Mouse (Mus musculus): ENCODE results near the gene Nmnat1. TPM values are rescaled to one million over a fixed set of nuclear protein-coding genes. Genes with fewer than 3 reads are reported as not detected.
A peak's percentile ranks its signal among the peaks of the same experiment; 100 is the strongest.
"Not testable (repeated sequence)": the region's sequence is repeated elsewhere in the genome, so short reads cannot be mapped to it uniquely, and the experiment has no call there.

Gene Nmnat1
- polyA plus RNA-seq, 1 experiment from 2014 or later: 12.1 TPM

DNA sequence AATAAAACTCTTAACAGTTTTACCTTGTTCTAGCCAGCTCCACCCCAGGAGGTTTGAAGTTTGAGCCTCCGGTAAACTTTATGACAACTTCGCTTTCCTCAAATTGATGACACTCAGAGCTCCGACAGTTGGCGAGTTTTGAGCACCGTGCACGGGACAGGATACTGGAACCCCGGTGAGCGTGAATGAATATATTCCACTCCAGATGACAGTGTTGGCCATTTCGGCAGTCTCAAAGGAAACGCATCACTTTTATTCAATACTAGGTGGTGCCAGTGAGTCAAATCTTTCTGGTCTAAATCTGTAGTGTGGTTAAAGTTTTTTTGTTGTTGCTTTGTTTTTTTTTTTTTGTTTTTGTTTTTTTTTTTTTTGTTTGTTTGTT lies 814 bp upstream of the Nmnat1 start:
- Histone ChIP-seq H3K27me3 (no peaks in the 10 kb centered on the region), H3K9ac (peak overlapping the region; percentile 77), H3K4me2 (replicated peaks) (peak overlapping the region; percentile 82), H3K27ac (peak overlapping the region; percentile 82), H3K4me3 (peak overlapping the region; percentile 90), H3K4me1 (peaks cover 15% of the 10 kb centered on the region), H3K36me3 (peaks cover 35% of the 10 kb centered on the region), H3K9me3 (no peaks in the 10 kb centered on the region)
- no peak for ATAC-seq (ENCODE audit: insufficient number of reproducible peaks, insufficient read depth, low FRiP score, low TSS enrichment)
- WGBS: 1% methylated on average over 10 of the region's 10 CpGs

DNA sequence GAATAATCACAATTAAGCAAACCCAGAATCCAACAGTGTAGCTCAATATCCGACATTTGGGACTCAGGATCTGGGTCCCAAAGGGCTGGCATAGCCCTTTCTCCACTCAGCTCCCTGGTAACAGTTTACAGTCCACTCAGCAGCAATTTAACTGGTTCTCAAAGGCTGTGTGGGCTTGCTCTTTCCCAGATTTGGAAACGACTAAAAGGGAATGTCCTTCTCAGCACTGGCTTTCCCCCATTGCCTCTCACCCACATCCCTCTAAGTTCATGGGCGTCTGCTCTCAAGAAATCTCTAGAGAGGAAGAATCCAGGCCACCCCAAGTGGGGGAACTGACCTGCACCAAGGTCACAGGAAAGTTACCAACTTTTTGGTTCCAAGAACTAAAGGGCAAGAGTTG lies 436 bp downstream of the Nmnat1 start:
- H3K4me2 ChIP-seq (replicated peaks): peak overlapping the region; percentile 82
- H3K27me3 ChIP-seq: no peaks in the 10 kb centered on the region
- peaks cover 15% of the 10 kb centered on the region for H3K4me1 ChIP-seq
- 54% methylated on average over 3 of the region's 3 CpGs for WGBS
- no peaks in the 10 kb centered on the region for H3K9me3 ChIP-seq
- peaks cover 26% of the 10 kb centered on the region for H3K36me3 ChIP-seq
- H3K9ac ChIP-seq: peak overlapping the region; percentile 77
- ATAC-seq (ENCODE audit: insufficient number of reproducible peaks, insufficient read depth, low FRiP score, low TSS enrichment): no peak
- H3K4me3 ChIP-seq: peak overlapping the region; percentile 90
- H3K27ac ChIP-seq: peak overlapping the region; percentile 82; the same call in 1 of the 2 replicates

- Histone ChIP-seq H3K27ac (no peak within 1 kb of the TSS), H3K9me3 (no peaks in the 10 kb centered on the region), H3K4me2 (replicated peaks) (no peak within 1 kb of the TSS), H3K9ac (no peak within 1 kb of the TSS), H3K4me3 (no peak within 1 kb of the TSS), H3K4me1 (no peaks in the 10 kb centered on the region; the same call in 1 of the 2 replicates), H3K27me3 (no peaks in the 10 kb centered on the region), H3K36me3 (peaks cover 10% of the 10 kb centered on the region)
- no peak for ATAC-seq (ENCODE audit: insufficient number of reproducible peaks, insufficient read depth, low FRiP score, low TSS enrichment)
- WGBS: 78% methylated on average over 11 of the region's 11 CpGs
These were observed 7.9 kb downstream of the Nmnat1 start, which contains the start of gene Tmem274 for GRCm38 (mm10) chr4:149477078-149477477. Gene Tmem274 (plus strand): TSS chr4:149477378.

DNA sequence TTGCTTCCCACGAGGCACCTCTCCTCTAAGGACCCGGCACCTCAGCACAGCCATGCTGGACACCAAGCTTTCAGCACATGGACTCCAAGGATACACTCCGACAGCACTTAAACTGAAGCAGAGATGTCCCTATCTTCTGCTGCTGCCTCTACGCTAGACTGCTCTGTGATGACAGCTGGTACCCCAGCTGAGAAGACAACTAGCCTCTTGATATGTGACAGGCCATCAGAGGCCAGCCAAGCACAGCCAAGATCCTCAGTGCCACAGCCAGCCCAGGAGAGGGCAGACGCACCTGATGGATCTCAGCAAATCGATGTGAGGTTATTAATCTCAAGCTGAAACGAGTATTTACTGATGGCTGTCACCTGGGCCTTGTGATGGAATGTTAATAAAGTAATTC lies 9.9 kb downstream of the Nmnat1 start:
- Histone ChIP-seq H3K4me2 (replicated peaks) (no peak overlapping the region), H3K36me3 (peaks cover 10% of the 10 kb centered on the region), H3K27ac (no peak overlapping the region), H3K9me3 (no peaks in the 10 kb centered on the region), H3K9ac (no peak overlapping the region), H3K4me3 (no peak overlapping the region), H3K27me3 (no peaks in the 10 kb centered on the region), H3K4me1 (no peaks in the 10 kb centered on the region; the same call in 1 of the 2 replicates)
- ATAC-seq (ENCODE audit: insufficient number of reproducible peaks, insufficient read depth, low FRiP score, low TSS enrichment): no peak
- 83% methylated on average over 7 of the region's 7 CpGs for whole genome bisulfite sequencing

- H3K4me2 ChIP-seq (replicated peaks): no peak overlapping the region
- no peak for ATAC-seq (ENCODE audit: insufficient number of reproducible peaks, insufficient read depth, low FRiP score, low TSS enrichment)
- 91% methylated on average over 3 of the region's 3 CpGs for WGBS
- no peak overlapping the region for H3K4me3 ChIP-seq
- H3K9me3 ChIP-seq: no peaks in the 10 kb centered on the region
- no peak overlapping the region for H3K9ac ChIP-seq
- H3K4me1 ChIP-seq: no peaks in the 10 kb centered on the region
- H3K27me3 ChIP-seq: no peaks in the 10 kb centered on the region
- no peak overlapping the region for H3K27ac ChIP-seq
- H3K36me3 ChIP-seq: peaks cover 32% of the 10 kb centered on the region
These were observed 15.4 kb downstream of the Nmnat1 start for GRCm38 (mm10) chr4:149469557-149469956.

DNA sequence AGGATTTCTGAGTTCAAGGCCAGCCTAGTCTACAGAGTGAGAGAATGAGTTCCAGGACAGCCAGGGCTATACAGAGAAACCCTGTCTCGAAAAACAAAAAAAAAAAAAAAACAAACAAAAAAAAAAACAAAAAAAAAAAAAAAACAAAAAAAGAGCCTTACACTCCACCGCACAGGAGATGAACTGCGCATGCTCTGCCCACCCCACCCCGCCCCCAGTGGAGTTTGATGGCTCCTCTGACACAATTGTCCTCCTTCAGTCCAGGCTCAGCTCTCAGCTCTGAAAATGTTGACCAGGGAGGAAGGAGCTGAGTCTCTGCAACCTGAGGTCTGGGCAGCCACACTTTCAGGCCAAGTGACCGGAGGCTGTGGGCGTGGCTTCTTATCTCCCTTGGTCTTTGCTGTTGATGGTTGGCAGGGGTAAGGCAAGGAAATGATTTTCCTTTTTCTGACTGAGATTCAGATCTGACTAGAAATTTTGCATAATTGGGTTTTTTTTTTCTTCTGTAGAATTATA lies 21.5 kb downstream of the Nmnat1 start:
- Histone ChIP-seq H3K4me2 (replicated peaks) (no peak overlapping the region), H3K4me1 (no peaks in the 10 kb centered on the region), H3K36me3 (0 out of 2 replicates have a peak, but pooled peaks cover 8% of the 10 kb centered on the region), H3K27me3 (no peaks in the 10 kb centered on the region), H3K9ac (no peak overlapping the region), H3K9me3 (no peaks in the 10 kb centered on the region), H3K4me3 (no peak overlapping the region), H3K27ac (no peak overlapping the region)
- no peak for ATAC-seq (ENCODE audit: insufficient number of reproducible peaks, insufficient read depth, low FRiP score, low TSS enrichment)
- 68% methylated on average over 6 of the region's 6 CpGs for WGBS

DNA sequence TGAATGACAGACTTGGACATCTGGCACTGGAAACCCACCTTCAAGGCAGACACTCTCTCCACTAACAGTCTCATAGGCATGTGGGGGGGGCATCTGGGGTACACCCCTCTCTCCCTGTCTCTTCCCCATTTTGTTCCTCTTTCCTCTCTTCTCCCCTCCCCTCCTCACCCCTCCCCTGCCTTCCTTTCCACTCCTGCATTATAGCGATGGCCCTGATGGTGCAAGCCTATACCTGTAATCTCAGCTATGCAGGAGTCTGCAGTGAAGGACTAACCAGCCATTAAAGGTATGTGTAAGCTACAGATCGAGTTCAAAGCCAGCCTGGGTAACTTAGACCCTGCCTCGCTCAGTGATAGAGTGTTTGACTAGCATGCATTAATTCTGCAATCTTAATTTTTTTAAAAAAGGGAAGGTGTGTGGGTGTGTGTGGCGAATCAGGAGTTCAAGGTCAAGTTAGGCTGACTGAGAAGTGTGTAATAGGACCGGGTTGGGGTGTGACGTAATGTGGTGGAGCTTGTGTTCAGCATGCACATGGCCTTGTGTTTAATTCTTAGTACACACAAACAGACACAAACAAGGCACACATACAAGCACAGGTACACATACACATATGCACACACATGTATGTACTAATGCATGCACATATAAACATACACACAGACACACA lies 22.6 kb downstream of the Nmnat1 start:
- H3K4me3 ChIP-seq: no peak overlapping the region
- WGBS: 83% methylated on average over 6 of the region's 6 CpGs
- no peak overlapping the region for H3K27ac ChIP-seq
- no peak overlapping the region for H3K9ac ChIP-seq
- H3K4me1 ChIP-seq: no peaks in the 10 kb centered on the region
- H3K9me3 ChIP-seq: no peaks in the 10 kb centered on the region
- 0 out of 2 replicates have a peak, but pooled peaks cover 1% of the 10 kb centered on the region for H3K36me3 ChIP-seq
- no peaks in the 10 kb centered on the region for H3K27me3 ChIP-seq
- no peak for ATAC-seq (ENCODE audit: insufficient number of reproducible peaks, insufficient read depth, low FRiP score, low TSS enrichment)
- H3K4me2 ChIP-seq (replicated peaks): no peak overlapping the region

DNA sequence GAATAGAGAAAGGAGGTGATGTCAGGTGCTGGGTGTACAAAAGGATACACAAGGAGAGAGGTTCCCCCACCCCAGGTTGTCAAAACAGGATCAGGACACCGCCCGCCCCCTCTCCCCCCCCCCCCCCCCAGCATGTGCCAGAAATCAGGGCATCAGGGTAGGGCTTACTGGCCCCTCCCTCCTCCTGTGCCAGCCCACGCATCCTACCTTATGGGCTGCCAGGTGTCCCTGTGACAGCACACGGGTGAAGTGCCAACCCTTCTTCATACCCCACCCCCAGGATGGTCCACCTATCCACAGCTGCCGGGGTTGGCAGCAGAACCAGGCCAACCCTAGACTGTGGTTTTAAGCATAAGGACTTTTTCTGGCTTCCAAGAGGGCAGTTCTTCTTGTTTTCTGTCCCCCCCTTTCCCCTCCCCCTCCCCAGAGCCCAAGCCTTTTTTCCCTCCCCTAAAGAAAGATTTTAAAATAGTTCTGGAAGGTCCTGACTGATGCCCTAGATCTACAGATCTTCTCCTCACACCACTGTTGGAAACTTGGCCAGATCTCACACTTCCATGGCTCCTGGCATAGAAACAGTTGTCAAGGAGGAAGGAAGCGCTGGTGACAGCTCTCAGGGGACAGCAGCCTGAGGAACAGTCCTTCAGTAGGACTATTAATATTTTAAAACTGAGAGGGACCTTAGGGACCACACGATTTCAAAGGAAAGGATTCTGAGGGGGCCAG lies 23.3 kb downstream of the Nmnat1 start:
- Histone ChIP-seq H3K9ac (no peak overlapping the region), H3K4me3 (no peak overlapping the region), H3K27ac (no peak overlapping the region), H3K27me3 (no peaks in the 10 kb centered on the region), H3K4me2 (replicated peaks) (no peak overlapping the region), H3K9me3 (no peaks in the 10 kb centered on the region), H3K4me1 (no peaks in the 10 kb centered on the region), H3K36me3 (no peaks in the 10 kb centered on the region)
- WGBS: 75% methylated on average over 5 of the region's 7 CpGs
- no peak for ATAC-seq (ENCODE audit: insufficient number of reproducible peaks, insufficient read depth, low FRiP score, low TSS enrichment)

GRCm38 (mm10) chr4:149460475-149460874 lies 24.5 kb downstream of the Nmnat1 start:
- not testable (repeated sequence) for H3K9me3 ChIP-seq; H3K4me1 ChIP-seq; H3K4me3 ChIP-seq; H3K36me3 ChIP-seq; H3K27me3 ChIP-seq; H3K4me2 ChIP-seq (replicated peaks); H3K27ac ChIP-seq; H3K9ac ChIP-seq; ATAC-seq (ENCODE audit: insufficient number of reproducible peaks, insufficient read depth, low FRiP score, low TSS enrichment)
- WGBS: 88% methylated on average over 2 of the region's 2 CpGs

GRCm38 (mm10) chr4:149459425-149459824 lies 25.6 kb downstream of the Nmnat1 start:
- Histone ChIP-seq H3K27ac (no peak overlapping the region), H3K4me2 (replicated peaks) (no peak overlapping the region), H3K4me3 (no peak overlapping the region), H3K9ac (no peak overlapping the region), H3K9me3 (no peaks in the 10 kb centered on the region), H3K27me3 (no peaks in the 10 kb centered on the region), H3K4me1 (no peaks in the 10 kb centered on the region), H3K36me3 (no peaks in the 10 kb centered on the region)
- 78% methylated on average over 1 of the region's 1 CpGs for WGBS
- no peak for ATAC-seq (ENCODE audit: insufficient number of reproducible peaks, insufficient read depth, low FRiP score, low TSS enrichment)

- 29% methylated on average over 5 of the region's 5 CpGs for WGBS
- H3K9ac ChIP-seq: no peak overlapping the region
- no peaks in the 10 kb centered on the region for H3K27me3 ChIP-seq
- no peaks in the 10 kb centered on the region for H3K36me3 ChIP-seq
- H3K4me2 ChIP-seq (replicated peaks): no peak overlapping the region
- H3K4me3 ChIP-seq: no peak overlapping the region
- H3K27ac ChIP-seq: no peak overlapping the region
- no peak for ATAC-seq (ENCODE audit: insufficient number of reproducible peaks, insufficient read depth, low FRiP score, low TSS enrichment)
- no peaks in the 10 kb centered on the region for H3K4me1 ChIP-seq
- H3K9me3 ChIP-seq: no peaks in the 10 kb centered on the region
These were observed 26.5 kb downstream of the Nmnat1 start for GRCm38 (mm10) chr4:149458526-149458925.

DNA sequence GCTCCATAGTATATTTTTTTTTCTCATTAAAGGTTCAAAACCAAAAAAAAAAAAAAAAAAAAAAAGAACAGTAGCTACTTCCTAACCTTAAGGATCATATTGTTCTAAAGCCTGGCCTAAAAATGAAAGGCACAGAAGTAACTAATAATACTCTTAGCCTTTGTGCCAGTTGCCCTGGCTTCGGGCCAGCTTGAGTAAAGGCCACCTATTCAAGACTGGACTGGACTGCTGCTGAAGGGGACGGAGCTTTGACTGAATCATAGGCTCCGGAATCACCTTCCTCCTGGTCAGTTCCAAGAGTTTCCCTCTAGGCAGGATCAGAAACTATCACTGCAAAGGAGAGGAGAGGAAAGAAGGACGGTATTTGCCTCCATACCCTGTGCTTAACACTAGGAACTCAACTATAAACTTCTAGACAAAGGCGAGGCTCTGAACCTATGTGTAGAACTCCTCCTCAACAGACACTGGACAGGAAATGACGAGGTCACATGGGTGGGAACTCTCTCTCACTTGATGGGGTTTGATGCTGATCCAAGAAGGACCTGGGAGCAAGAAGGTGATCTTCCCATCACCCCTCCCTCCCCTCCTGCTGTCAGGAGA lies 27.1 kb downstream of the Nmnat1 start:
- no peak overlapping the region for H3K4me3 ChIP-seq
- no peak overlapping the region for H3K4me2 ChIP-seq (replicated peaks)
- no peaks in the 10 kb centered on the region for H3K4me1 ChIP-seq
- no peak for ATAC-seq (ENCODE audit: insufficient number of reproducible peaks, insufficient read depth, low FRiP score, low TSS enrichment)
- 77% methylated on average over 6 of the region's 6 CpGs for WGBS
- no peaks in the 10 kb centered on the region for H3K27me3 ChIP-seq
- H3K9me3 ChIP-seq: no peaks in the 10 kb centered on the region
- H3K27ac ChIP-seq: no peak overlapping the region
- H3K36me3 ChIP-seq: no peaks in the 10 kb centered on the region
- no peak overlapping the region for H3K9ac ChIP-seq

Measured in embryonic facial prominence, embryonic 12.5 days (tissue).